Mouse (Mus musculus): ENCODE results near the gene Tenm4. TPM values are rescaled to one million over a fixed set of nuclear protein-coding genes. Genes with fewer than 3 reads are reported as not detected.

Gene Tenm4
- total and polyA plus RNA-seq, 3 experiments: 9.2 to 15.2 TPM; not detected in 1

- Histone ChIP-seq H3K27ac (ENCODE audit: control insufficient read depth, low read depth, low read length) (no peak overlapping the region), H3K36me3 (ENCODE audit: control insufficient read depth in 1 of 2, insufficient read depth in 2 of 2, low read length in 2 of 2) (no peaks in the 10 kb centered on the region), H3K27me3 (ENCODE audit: control insufficient read depth in 1 of 2, insufficient read depth in 2 of 2, low read length in 2 of 2) (no peaks in the 10 kb centered on the region), H3K9me3 (replicated peaks; ENCODE audit: insufficient read depth, low read length) (no peaks in the 10 kb centered on the region), H3K4me3 (ENCODE audit: control insufficient read depth in 1 of 2, insufficient read depth in 1 of 2, low read depth in 2 of 2, low read length in 2 of 2) (no peak overlapping the region), H3K79me2 (ENCODE audit: control insufficient read depth, insufficient read depth, low read length, poor library complexity) (no peaks in the 10 kb centered on the region), H3K9ac (ENCODE audit: control insufficient read depth, low read depth, low read length, poor library complexity, severe bottlenecking) (no peak overlapping the region), H3K4me1 (ENCODE audit: control insufficient read depth in 1 of 2, insufficient read depth in 2 of 2, low read length in 2 of 2) (no peaks in the 10 kb centered on the region)
- no peak for DNase-seq (ENCODE audit: low read depth, low spot score)
- TF ChIP-seq GABPA (IDR thresholded peaks at IDR 0.05; ENCODE audit: low read depth, low read length): no peak
- no peak for TF ChIP-seq CHD1 (IDR thresholded peaks at IDR 0.05; ENCODE audit: low read depth, low read length)
- TF ChIP-seq MYB (IDR thresholded peaks at IDR 0.05; ENCODE audit: low read depth, low read length): no peak
- no peak for TF ChIP-seq TAL1 (IDR thresholded peaks at IDR 0.05; ENCODE audit: low read length)
- TF ChIP-seq MAFK (IDR thresholded peaks at IDR 0.05; ENCODE audit: borderline replicate concordance, low read depth, low read length): no peak
- TF ChIP-seq EP300 (IDR thresholded peaks at IDR 0.05; ENCODE audit: low read depth in 1 of 2, low read length in 2 of 2): no peak
- no peak for TF ChIP-seq MYC (IDR thresholded peaks at IDR 0.05; ENCODE audit: low read depth, low read length)
- TF ChIP-seq ELF1 (IDR thresholded peaks at IDR 0.05; ENCODE audit: low read depth, low read length): no peak
- TF ChIP-seq MAZ (IDR thresholded peaks at IDR 0.05; ENCODE audit: low read depth, low read length): no peak
- no peak for TF ChIP-seq SIN3A (IDR thresholded peaks at IDR 0.05; ENCODE audit: low read length)
- no peak for TF ChIP-seq HCFC1 (IDR thresholded peaks at IDR 0.05; ENCODE audit: low read depth, low read length)
These were observed 29.2 kb upstream of the Tenm4 start for GRCm38 (mm10) chr7:96141876-96142275.

- Histone ChIP-seq H3K36me3 (ENCODE audit: control insufficient read depth in 1 of 2, insufficient read depth in 2 of 2, low read length in 2 of 2) (no peaks in the 10 kb centered on the region), H3K27ac (ENCODE audit: control insufficient read depth, low read depth, low read length) (no peak overlapping the region), H3K4me1 (ENCODE audit: control insufficient read depth in 1 of 2, insufficient read depth in 2 of 2, low read length in 2 of 2) (no peaks in the 10 kb centered on the region), H3K9me3 (replicated peaks; ENCODE audit: insufficient read depth, low read length) (no peaks in the 10 kb centered on the region), H3K9ac (ENCODE audit: control insufficient read depth, low read depth, low read length, poor library complexity, severe bottlenecking) (no peak overlapping the region), H3K79me2 (ENCODE audit: control insufficient read depth, insufficient read depth, low read length, poor library complexity) (no peaks in the 10 kb centered on the region), H3K27me3 (ENCODE audit: control insufficient read depth in 1 of 2, insufficient read depth in 2 of 2, low read length in 2 of 2) (no peaks in the 10 kb centered on the region), H3K4me3 (ENCODE audit: control insufficient read depth in 1 of 2, insufficient read depth in 1 of 2, low read depth in 2 of 2, low read length in 2 of 2) (no peak overlapping the region)
- DNase-seq (ENCODE audit: low read depth, low spot score): no peak
- TF ChIP-seq E2F4 (IDR thresholded peaks at IDR 0.05; ENCODE audit: borderline replicate concordance, low read depth, low read length) (no peak), ELF1 (IDR thresholded peaks at IDR 0.05; ENCODE audit: low read depth, low read length) (no peak), BHLHE40 (IDR thresholded peaks at IDR 0.05; ENCODE audit: borderline replicate concordance, low read depth, low read length) (no peak), CTCF (IDR thresholded peaks at IDR 0.05 in 2 of 3, conservative IDR thresholded peaks at IDR 0.05 in 1 of 3; ENCODE audit: control insufficient read depth in 1 of 3, insufficient read depth in 1 of 3, low read depth in 2 of 3, low read length in 3 of 3, poor library complexity in 1 of 3, severe bottlenecking in 1 of 3) (no peak), GATA1 (IDR thresholded peaks at IDR 0.05; ENCODE audit: low read depth, low read length) (no peak), MYB (IDR thresholded peaks at IDR 0.05; ENCODE audit: low read depth, low read length) (no peak), USF1 (IDR thresholded peaks at IDR 0.05; ENCODE audit: low read depth, low read length) (no peak), NELFE (IDR thresholded peaks at IDR 0.05; ENCODE audit: low read depth, low read length) (no peak), EP300 (IDR thresholded peaks at IDR 0.05; ENCODE audit: low read depth in 1 of 2, low read length in 2 of 2) (no peak), TAL1 (IDR thresholded peaks at IDR 0.05; ENCODE audit: low read length) (no peak), MXI1 (IDR thresholded peaks at IDR 0.05; ENCODE audit: low read depth, low read length) (no peak)
These were observed 28.0 kb upstream of the Tenm4 start for GRCm38 (mm10) chr7:96142973-96143596.
